Mouse (Mus musculus): ENCODE data around the gene Pou2f2. TPM values are rescaled to one million over a fixed set of nuclear protein-coding genes. Genes with fewer than 3 reads are reported as not detected.

Pou2f2 gene
- polyA plus RNA-seq, 1 experiment from 2014 or later = 0.52 TPM

DNA sequence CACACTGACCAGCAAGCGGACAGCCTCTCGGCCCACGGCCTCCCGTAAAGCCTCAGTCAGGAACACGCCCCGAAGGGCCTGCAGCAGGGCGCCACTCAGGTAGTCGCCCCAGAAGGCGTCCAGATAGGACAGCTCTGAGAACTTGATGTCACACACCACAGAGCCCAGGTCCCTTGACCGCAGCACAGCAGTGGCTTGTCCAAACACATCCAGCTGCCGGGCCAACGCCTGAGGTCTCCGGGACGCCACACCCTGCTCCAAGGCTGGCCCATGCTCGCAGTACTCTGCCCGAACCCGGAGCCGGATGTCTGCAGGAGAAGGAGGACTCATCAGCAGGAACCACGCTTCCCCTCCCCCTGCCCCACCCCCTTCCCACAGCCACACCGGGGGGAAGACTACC, 24.1 kb upstream of the Pou2f2 start:
- no peaks in the 10 kb centered on the region for H3K4me1 ChIP-seq (replicated peaks; ENCODE audit: control insufficient read depth, insufficient read depth)
- no peak overlapping the region for H3K4me2 ChIP-seq (replicated peaks; ENCODE audit: low read depth)
- H3K27ac ChIP-seq (replicated peaks) = no peak overlapping the region
- H3K27me3 ChIP-seq (ENCODE audit: control insufficient read depth, insufficient read depth, low read length) = no peaks in the 10 kb centered on the region
- ATAC-seq (ENCODE audit: low FRiP score, low TSS enrichment) (no peak), DNase-seq (ENCODE audit: low spot score) (no peak)
- no peaks in the 10 kb centered on the region for H3K9me3 ChIP-seq (ENCODE audit: control insufficient read depth, low read length)
- TF ChIP-seq CTCF (IDR thresholded peaks at IDR 0.05; ENCODE audit: low read depth) = no peak
- TF ChIP-seq EP300 (optimal IDR thresholded peaks at IDR 0.05) = no peak
- no peak overlapping the region for H3K4me3 ChIP-seq (ENCODE audit: low read depth, low read length)
- no peak overlapping the region for H3K9ac ChIP-seq (ENCODE audit: low read length)
- WGBS = 82% methylated on average over 20 of the region's 20 CpGs
- peaks cover 7% of the 10 kb centered on the region; the same call in 1 of the 2 replicates for H3K36me3 ChIP-seq (ENCODE audit: control insufficient read depth, insufficient read depth, low read length)

DNA sequence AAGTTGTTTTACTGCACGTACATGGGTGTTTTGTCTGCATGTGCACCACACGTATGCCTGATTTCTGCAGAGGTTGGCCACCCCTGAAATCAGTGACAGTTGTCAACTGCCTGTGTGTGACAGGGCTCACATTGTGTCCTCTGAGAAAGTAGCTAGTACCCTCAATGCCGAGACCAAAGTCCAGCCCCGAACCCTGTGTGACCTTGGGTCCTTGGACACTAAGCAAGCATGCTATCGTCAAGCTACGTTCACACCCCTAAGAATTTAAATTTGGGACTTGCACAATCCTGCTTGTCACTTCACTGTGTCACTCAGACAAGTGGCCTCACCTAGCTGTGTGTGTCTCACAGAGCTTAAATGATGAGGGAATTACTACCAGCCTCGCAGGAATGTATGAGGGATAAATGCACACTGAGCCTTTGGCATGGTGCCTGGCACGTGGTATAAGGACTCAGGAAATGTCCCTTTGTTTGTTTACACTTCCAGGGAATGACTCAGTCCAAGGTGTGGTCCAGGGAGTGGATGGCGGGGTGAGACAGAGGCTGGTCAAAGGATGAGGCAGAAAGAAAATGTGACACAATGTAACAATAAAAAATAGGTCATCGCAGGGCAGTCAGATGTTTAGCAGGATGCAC, 18.0 kb upstream of the Pou2f2 start:
- Histone ChIP-seq H3K27ac (replicated peaks) (no peak overlapping the region), H3K27me3 (ENCODE audit: control insufficient read depth, insufficient read depth, low read length) (no peaks in the 10 kb centered on the region), H3K4me3 (ENCODE audit: low read depth, low read length) (no peak overlapping the region), H3K9ac (ENCODE audit: low read length) (no peak overlapping the region), H3K9me3 (ENCODE audit: control insufficient read depth, low read length) (no peaks in the 10 kb centered on the region), H3K36me3 (ENCODE audit: control insufficient read depth, insufficient read depth, low read length) (no peaks in the 10 kb centered on the region), H3K4me2 (replicated peaks; ENCODE audit: low read depth) (no peak overlapping the region), H3K4me1 (replicated peaks; ENCODE audit: control insufficient read depth, insufficient read depth) (0 out of 2 replicates have a peak, but pooled peaks cover 3% of the 10 kb centered on the region)
- ATAC-seq (ENCODE audit: low FRiP score, low TSS enrichment) (peak; percentile 94), DNase-seq (ENCODE audit: low spot score) (peak; percentile 86)
- TF ChIP-seq EP300 (optimal IDR thresholded peaks at IDR 0.05) = no peak
- TF ChIP-seq CTCF (IDR thresholded peaks at IDR 0.05; ENCODE audit: low read depth) = no peak
- 43% methylated on average over 10 of the region's 10 CpGs for WGBS

- TF ChIP-seq EP300 (optimal IDR thresholded peaks at IDR 0.05) = no peak
- TF ChIP-seq CTCF (IDR thresholded peaks at IDR 0.05; ENCODE audit: low read depth) = no peak
- ATAC-seq (ENCODE audit: low FRiP score, low TSS enrichment) (no peak), DNase-seq (ENCODE audit: low spot score) (no peak)
- H3K27me3 ChIP-seq (ENCODE audit: control insufficient read depth, insufficient read depth, low read length) = no peaks in the 10 kb centered on the region
- H3K4me3 ChIP-seq (ENCODE audit: low read depth, low read length) = no peak overlapping the region
- no peak overlapping the region for H3K9ac ChIP-seq (ENCODE audit: low read length)
- H3K36me3 ChIP-seq (ENCODE audit: control insufficient read depth, insufficient read depth, low read length) = no peaks in the 10 kb centered on the region
- no peak overlapping the region for H3K4me2 ChIP-seq (replicated peaks; ENCODE audit: low read depth)
- no peaks in the 10 kb centered on the region for H3K9me3 ChIP-seq (ENCODE audit: control insufficient read depth, low read length)
- 0 out of 2 replicates have a peak, but pooled peaks cover 3% of the 10 kb centered on the region for H3K4me1 ChIP-seq (replicated peaks; ENCODE audit: control insufficient read depth, insufficient read depth)
- no peak overlapping the region for H3K27ac ChIP-seq (replicated peaks)
- 80% methylated on average over 9 of the region's 9 CpGs for WGBS
Measured at GRCm38 (mm10) chr7:25196107-25196506, 16.6 kb upstream of the Pou2f2 start.

DNA sequence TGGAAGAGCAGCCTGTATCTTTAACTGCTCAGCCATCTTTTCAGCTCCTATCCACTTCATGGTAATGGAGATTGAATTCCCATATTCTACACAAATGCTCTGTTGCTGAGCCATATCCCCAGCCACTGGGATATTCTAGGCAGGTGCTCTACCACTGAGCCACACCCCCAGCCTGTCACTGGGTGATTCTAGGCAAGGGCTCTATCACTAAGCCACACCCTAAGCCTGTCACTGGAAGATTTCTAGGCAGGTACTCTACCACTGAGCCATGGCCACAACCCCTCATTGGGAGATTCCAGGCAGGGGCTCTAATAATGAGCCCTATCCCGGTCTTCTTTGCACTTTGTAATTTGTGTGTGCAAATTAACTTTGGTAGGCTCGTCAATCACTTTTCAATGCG, 15.6 kb upstream of the Pou2f2 start:
- ATAC-seq (ENCODE audit: low FRiP score, low TSS enrichment) (no peak), DNase-seq (ENCODE audit: low spot score) (no peak)
- Histone ChIP-seq H3K27me3 (ENCODE audit: control insufficient read depth, insufficient read depth, low read length) (no peaks in the 10 kb centered on the region), H3K4me3 (ENCODE audit: low read depth, low read length) (no peak overlapping the region), H3K4me1 (replicated peaks; ENCODE audit: control insufficient read depth, insufficient read depth) (0 out of 2 replicates have a peak, but pooled peaks cover 3% of the 10 kb centered on the region), H3K27ac (replicated peaks) (no peak overlapping the region), H3K9ac (ENCODE audit: low read length) (no peak overlapping the region), H3K4me2 (replicated peaks; ENCODE audit: low read depth) (no peak overlapping the region), H3K9me3 (ENCODE audit: control insufficient read depth, low read length) (no peaks in the 10 kb centered on the region), H3K36me3 (ENCODE audit: control insufficient read depth, insufficient read depth, low read length) (no peaks in the 10 kb centered on the region)
- no peak for TF ChIP-seq CTCF (IDR thresholded peaks at IDR 0.05; ENCODE audit: low read depth)
- no peak for TF ChIP-seq EP300 (optimal IDR thresholded peaks at IDR 0.05)
- 67% methylated on average over 3 of the region's 3 CpGs for whole genome bisulfite sequencing

- Histone ChIP-seq H3K4me2 (replicated peaks; ENCODE audit: low read depth) (no peak overlapping the region), H3K27me3 (ENCODE audit: control insufficient read depth, insufficient read depth, low read length) (no peaks in the 10 kb centered on the region), H3K4me3 (ENCODE audit: low read depth, low read length) (no peak overlapping the region), H3K4me1 (replicated peaks; ENCODE audit: control insufficient read depth, insufficient read depth) (no peaks in the 10 kb centered on the region), H3K9ac (ENCODE audit: low read length) (no peak overlapping the region), H3K27ac (replicated peaks) (no peak overlapping the region), H3K9me3 (ENCODE audit: control insufficient read depth, low read length) (no peaks in the 10 kb centered on the region), H3K36me3 (ENCODE audit: control insufficient read depth, insufficient read depth, low read length) (no peaks in the 10 kb centered on the region)
- no peak for DNase-seq (ENCODE audit: low spot score)
- TF ChIP-seq CTCF (IDR thresholded peaks at IDR 0.05; ENCODE audit: low read depth) (no peak), EP300 (optimal IDR thresholded peaks at IDR 0.05) (no peak)
- 72% methylated on average over 8 of the region's 8 CpGs for WGBS
- ATAC-seq (ENCODE audit: low FRiP score, low TSS enrichment) = no peak
Measured at GRCm38 (mm10) chr7:25192110-25192509, 12.6 kb upstream of the Pou2f2 start.

- Histone ChIP-seq H3K9ac (ENCODE audit: low read length) (no peak overlapping the region), H3K27me3 (ENCODE audit: control insufficient read depth, insufficient read depth, low read length) (no peaks in the 10 kb centered on the region), H3K27ac (replicated peaks) (no peak overlapping the region), H3K36me3 (ENCODE audit: control insufficient read depth, insufficient read depth, low read length) (no peaks in the 10 kb centered on the region), H3K9me3 (ENCODE audit: control insufficient read depth, low read length) (no peaks in the 10 kb centered on the region), H3K4me1 (replicated peaks; ENCODE audit: control insufficient read depth, insufficient read depth) (no peaks in the 10 kb centered on the region), H3K4me3 (ENCODE audit: low read depth, low read length) (no peak overlapping the region), H3K4me2 (replicated peaks; ENCODE audit: low read depth) (no peak overlapping the region)
- TF ChIP-seq EP300 (optimal IDR thresholded peaks at IDR 0.05) = no peak
- no peak for TF ChIP-seq CTCF (IDR thresholded peaks at IDR 0.05; ENCODE audit: low read depth)
- 82% methylated on average over 11 of the region's 11 CpGs for WGBS
- no peak for ATAC-seq (ENCODE audit: low FRiP score, low TSS enrichment)
- DNase-seq (ENCODE audit: low spot score) = no peak
Measured at GRCm38 (mm10) chr7:25190806-25191205, 11.3 kb upstream of the Pou2f2 start.
